Mouse (Mus musculus) adrenal gland, postnatal 36 days (tissue): ENCODE measurements around the gene Nat8f6. TPM values are rescaled to one million over a fixed set of nuclear protein-coding genes. Genes with fewer than 3 reads are reported as not detected.
"Not testable (repeated sequence)": the region's sequence is repeated elsewhere in the genome, so short reads cannot be mapped to it uniquely, and the experiment has no call there.

ENCODE experiments used
- DNase-seq, 2 experiments: peaks; one replicate each; pipeline ENCODE4 v3.0.0; 2021; ENCODE audit warnings: mixed read lengths in 1 of 2
- total RNA-seq, 2 experiments: library from RNA; stranded (reverse); gene quantifications; 2 replicates each; pipeline ENCODE4 v1.2.3; 2021

The Nat8f6 gene
- total RNA-seq, 2 experiments from 2014 or later: 1.4 to 2.6 TPM

GRCm38 (mm10) chr6:85836098-85836497, 15.3 kb upstream of the Nat8f6 start:
- DNase-seq: not testable (repeated sequence)

GRCm38 (mm10) chr6:85835104-85835503, 14.3 kb upstream of the Nat8f6 start:
- not testable (repeated sequence) for DNase-seq

GRCm38 (mm10) chr6:85834504-85835100, 13.8 kb upstream of the Nat8f6 start:
- not testable (repeated sequence) for DNase-seq

- no peak for DNase-seq
Measured at GRCm38 (mm10) chr6:85831796-85832321, 11.1 kb upstream of the Nat8f6 start, which contains the start of gene Nat8. TSS of gene Nat8 (minus strand) at chr6:85832082.

GRCm38 (mm10) chr6:85829462-85829861, 8.7 kb upstream of the Nat8f6 start:
- no peak for DNase-seq

- no peak for DNase-seq
Measured at GRCm38 (mm10) chr6:85825886-85826285, 5.1 kb upstream of the Nat8f6 start.

- no peak for DNase-seq
Measured at GRCm38 (mm10) chr6:85823382-85824090, 2.8 kb upstream of the Nat8f6 start.

GRCm38 (mm10) chr6:85822286-85822685, 1.5 kb upstream of the Nat8f6 start:
- no peak for DNase-seq

GRCm38 (mm10) chr6:85818338-85818737, 2.4 kb downstream of the Nat8f6 start:
- no peak for DNase-seq

- no peak for DNase-seq
Measured at GRCm38 (mm10) chr6:85813339-85813738, 7.4 kb downstream of the Nat8f6 start.

GRCm38 (mm10) chr6:85810942-85811537, 9.7 kb downstream of the Nat8f6 start:
- DNase-seq: not testable (repeated sequence)

- not testable (repeated sequence) for DNase-seq
Measured at GRCm38 (mm10) chr6:85810514-85810913, 10.2 kb downstream of the Nat8f6 start.

GRCm38 (mm10) chr6:85809784-85810183, 11.0 kb downstream of the Nat8f6 start:
- not testable (repeated sequence) for DNase-seq

- peak; percentile 5 to 6 for DNase-seq
Measured at GRCm38 (mm10) chr6:85803180-85803579, 17.6 kb downstream of the Nat8f6 start.

GRCm38 (mm10) chr6:85765532-85765931, 55.2 kb downstream of the Nat8f6 start, which contains the start of gene Nat8f3:
TSS of gene Nat8f3 (minus strand) at chr6:85765754.
- DNase-seq: peak; percentile 24 to 54

GRCm38 (mm10) chr6:85763127-85764070, 57.4 kb downstream of the Nat8f6 start:
- DNase-seq: not testable (repeated sequence)

- DNase-seq: not testable (repeated sequence)
Measured at GRCm38 (mm10) chr6:85762678-85763077, 58.1 kb downstream of the Nat8f6 start.
